Mouse (Mus musculus): ENCODE results near the gene Srsf7.
"Not testable (repeated sequence)": the region's sequence is repeated elsewhere in the genome, so short reads cannot be mapped to it uniquely, and the experiment has no call there.

DNA sequence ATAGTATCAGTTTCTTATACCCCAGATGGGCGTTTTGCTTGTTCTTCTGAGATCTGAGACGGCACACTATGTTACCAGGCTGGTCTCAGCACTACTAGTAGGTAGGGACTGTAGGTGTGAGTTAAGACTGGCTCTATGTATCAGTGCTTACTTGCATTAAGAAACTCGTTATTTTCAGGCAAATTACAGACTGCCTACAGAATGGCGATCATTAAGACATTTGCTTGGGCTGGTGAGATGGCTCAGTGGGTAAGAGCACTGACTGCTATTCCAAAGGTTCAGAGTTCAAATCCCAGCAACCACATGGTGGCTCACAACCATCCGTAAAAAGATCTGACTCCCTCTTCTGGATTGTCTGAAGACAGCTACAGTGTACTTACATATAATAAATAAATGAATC lies 18.0 kb upstream of the Srsf7 start:
- TF ChIP-seq CTCF (IDR thresholded peaks at IDR 0.05; ENCODE audit: extremely low read depth, insufficient read depth, insufficient read length, insufficient replicate concordance); POLR2A (IDR thresholded peaks at IDR 0.05; ENCODE audit: low read depth, low read length): not testable (repeated sequence)

Data from spleen, adult 2 months (tissue).